Mouse (Mus musculus): ENCODE data around the gene Ly6g6f. TPM values are rescaled to one million over a fixed set of nuclear protein-coding genes. Genes with fewer than 3 reads are reported as not detected.
A peak's percentile ranks its signal among the peaks of the same experiment; 100 is the strongest.

Ly6g6f gene
- polyA plus RNA-seq, 1 experiment from 2014 or later: 0.17 TPM

DNA sequence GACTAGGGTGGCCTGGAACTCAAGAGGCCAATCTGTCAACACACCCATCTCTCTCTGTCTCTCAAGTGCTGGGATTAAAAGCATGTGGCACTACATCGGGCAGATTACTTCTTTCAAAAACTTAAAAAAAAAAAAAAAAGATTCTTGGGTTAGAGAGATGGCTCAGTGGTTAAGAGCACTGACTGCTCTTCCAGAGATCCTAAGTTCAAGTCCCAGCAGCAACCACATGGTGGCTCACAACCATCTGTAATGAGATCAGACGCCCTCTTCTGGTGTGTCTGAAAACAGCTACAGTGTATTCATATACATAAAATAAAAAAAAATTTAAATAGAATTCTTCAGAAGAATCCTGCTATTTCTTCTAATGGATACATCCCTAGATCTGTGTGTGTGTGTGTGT lies 2.7 kb upstream of the Ly6g6f start:
- no peak overlapping the region for H3K4me3 ChIP-seq (replicated peaks)
- H3K4me1 ChIP-seq: peaks cover 13% of the 10 kb centered on the region
- no peak overlapping the region for H3K9ac ChIP-seq
- no peak overlapping the region for H3K4me2 ChIP-seq
- H3K36me3 ChIP-seq (replicated peaks): peaks cover 17% of the 10 kb centered on the region
- H3K27me3 ChIP-seq: peaks cover 4% of the 10 kb centered on the region; the same call in 1 of the 2 replicates
- H3K27ac ChIP-seq: no peak overlapping the region
- 50% methylated on average over 2 of the region's 2 CpGs for WGBS
- ATAC-seq (ENCODE audit: low FRiP score): no peak
- H3K9me3 ChIP-seq: no peaks in the 10 kb centered on the region

GRCm38 (mm10) chr17:35083929-35084497 lies 1.4 kb downstream of the Ly6g6f start:
- no peak for ATAC-seq (ENCODE audit: low FRiP score)
- no peaks in the 10 kb centered on the region for H3K4me1 ChIP-seq
- WGBS: 90% methylated on average over 3 of the region's 3 CpGs
- no peaks in the 10 kb centered on the region for H3K9me3 ChIP-seq
- no peak overlapping the region for H3K4me3 ChIP-seq (replicated peaks)
- H3K27ac ChIP-seq: no peak overlapping the region
- no peaks in the 10 kb centered on the region for H3K36me3 ChIP-seq (replicated peaks)
- H3K9ac ChIP-seq: no peak overlapping the region
- H3K27me3 ChIP-seq: peaks cover 13% of the 10 kb centered on the region; the same call in 1 of the 2 replicates
- no peak overlapping the region for H3K4me2 ChIP-seq

DNA sequence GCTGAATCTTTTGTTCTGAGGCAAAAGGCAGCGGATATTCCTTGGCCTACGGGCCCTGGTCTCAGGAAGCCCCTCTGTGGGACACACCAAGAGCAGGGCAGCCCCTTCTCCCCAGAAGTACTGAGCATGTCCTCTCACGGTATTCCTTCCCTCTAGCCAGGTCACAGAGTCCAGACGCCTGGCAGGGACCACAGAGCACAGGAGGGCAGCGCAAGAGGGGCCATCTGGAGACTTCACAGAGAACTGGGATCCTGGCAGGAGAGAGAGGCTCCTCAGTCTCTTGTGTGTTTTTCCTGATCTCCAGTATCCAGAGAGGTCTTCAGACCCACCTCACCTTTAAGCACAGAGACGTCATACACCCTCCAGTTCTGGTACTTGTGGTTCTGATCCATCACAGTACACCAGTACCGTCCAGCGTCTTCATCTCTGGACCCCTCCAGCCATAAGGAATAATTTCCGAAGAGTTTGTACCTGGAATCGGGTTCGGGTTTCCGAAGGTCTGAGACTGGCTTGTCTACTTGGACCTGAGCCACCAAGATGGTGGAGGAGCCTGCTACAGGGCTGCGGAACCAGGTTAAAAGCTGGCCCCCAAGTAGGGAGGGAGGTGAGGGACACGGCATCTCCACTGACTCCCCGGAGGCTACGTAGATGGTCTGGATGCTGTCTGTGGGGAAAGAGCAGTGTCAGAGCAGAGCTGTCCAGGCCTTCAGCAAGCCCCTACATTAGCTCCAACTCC lies 2.4 kb downstream of the Ly6g6f start:
- no peak for ATAC-seq (ENCODE audit: low FRiP score)
- peaks cover 2% of the 10 kb centered on the region; the same call in 1 of the 2 replicates for H3K4me1 ChIP-seq
- whole genome bisulfite sequencing: 85% methylated on average over 16 of the region's 16 CpGs
- H3K4me2 ChIP-seq: no peak overlapping the region
- no peak overlapping the region for H3K4me3 ChIP-seq (replicated peaks)
- no peaks in the 10 kb centered on the region for H3K9me3 ChIP-seq
- peaks cover 20% of the 10 kb centered on the region; the same call in 1 of the 2 replicates for H3K27me3 ChIP-seq
- no peaks in the 10 kb centered on the region for H3K36me3 ChIP-seq (replicated peaks)
- no peak overlapping the region for H3K27ac ChIP-seq
- H3K9ac ChIP-seq: no peak overlapping the region

DNA sequence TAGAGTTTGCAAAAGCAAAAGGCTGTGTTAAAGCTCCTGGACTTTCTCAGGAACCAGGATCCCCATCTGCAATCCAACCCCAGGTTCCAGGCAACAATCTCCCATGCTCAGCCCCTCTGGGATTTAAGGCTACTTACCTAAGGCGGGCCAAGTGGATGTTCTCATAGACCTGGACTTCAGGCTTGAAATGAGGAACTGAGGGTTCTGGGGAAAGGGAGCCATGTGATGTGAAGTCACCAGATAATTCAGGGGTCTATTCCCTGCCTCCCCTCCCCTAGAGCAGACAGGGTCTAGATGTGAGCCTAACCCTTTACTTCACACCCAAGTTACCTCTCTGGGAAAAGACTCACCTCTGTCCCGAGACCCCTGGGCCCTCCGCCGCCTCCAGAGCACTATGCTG lies 4.7 kb downstream of the Ly6g6f start:
- ATAC-seq (ENCODE audit: low FRiP score): no peak
- no peak overlapping the region for H3K4me2 ChIP-seq
- 75% methylated on average over 4 of the region's 4 CpGs for WGBS
- H3K9ac ChIP-seq: no peak overlapping the region
- no peak overlapping the region for H3K4me3 ChIP-seq (replicated peaks)
- H3K27ac ChIP-seq: no peak overlapping the region
- H3K27me3 ChIP-seq: peaks cover 35% of the 10 kb centered on the region; the same call in 1 of the 2 replicates
- H3K36me3 ChIP-seq (replicated peaks): no peaks in the 10 kb centered on the region
- peaks cover 21% of the 10 kb centered on the region for H3K4me1 ChIP-seq
- H3K9me3 ChIP-seq: no peaks in the 10 kb centered on the region

- Histone ChIP-seq H3K27me3 (peaks cover 34% of the 10 kb centered on the region; the same call in 1 of the 2 replicates), H3K4me3 (replicated peaks) (no peak overlapping the region), H3K27ac (no peak overlapping the region), H3K4me2 (no peak overlapping the region), H3K4me1 (peaks cover 21% of the 10 kb centered on the region), H3K36me3 (replicated peaks) (no peaks in the 10 kb centered on the region), H3K9me3 (no peaks in the 10 kb centered on the region), H3K9ac (no peak overlapping the region)
- ATAC-seq (ENCODE audit: low FRiP score): no peak
- 69% methylated on average over 6 of the region's 6 CpGs for WGBS
These were observed 5.2 kb downstream of the Ly6g6f start for GRCm38 (mm10) chr17:35080248-35080647.

GRCm38 (mm10) chr17:35079778-35080177 lies 5.6 kb downstream of the Ly6g6f start:
- Histone ChIP-seq H3K4me3 (replicated peaks) (no peak overlapping the region), H3K9ac (no peak overlapping the region), H3K4me2 (no peak overlapping the region), H3K4me1 (peaks cover 21% of the 10 kb centered on the region), H3K36me3 (replicated peaks) (no peaks in the 10 kb centered on the region), H3K27ac (no peak overlapping the region), H3K27me3 (peaks cover 33% of the 10 kb centered on the region; the same call in 1 of the 2 replicates), H3K9me3 (no peaks in the 10 kb centered on the region)
- 70% methylated on average over 9 of the region's 9 CpGs for WGBS
- ATAC-seq (ENCODE audit: low FRiP score): no peak

- no peaks in the 10 kb centered on the region for H3K36me3 ChIP-seq (replicated peaks)
- H3K27me3 ChIP-seq: peaks cover 35% of the 10 kb centered on the region; the same call in 1 of the 2 replicates
- WGBS: 11% methylated on average over 14 of the region's 14 CpGs
- no peak for ATAC-seq (ENCODE audit: low FRiP score)
- H3K27ac ChIP-seq: no peak within 1 kb of the TSS
- peaks cover 21% of the 10 kb centered on the region for H3K4me1 ChIP-seq
- H3K4me2 ChIP-seq: peak within 1 kb of the TSS; percentile 39
- H3K9ac ChIP-seq: peak within 1 kb of the TSS; percentile 22; the same call in 1 of the 2 replicates
- H3K4me3 ChIP-seq (replicated peaks): peak within 1 kb of the TSS; percentile 14; the same call in 1 of the 2 replicates
- no peaks in the 10 kb centered on the region for H3K9me3 ChIP-seq
These were observed 7.6 kb downstream of the Ly6g6f start, which contains the start of gene Ly6g6d for GRCm38 (mm10) chr17:35077786-35078233. Ly6g6d (minus strand) TSS chr17:35078065.

- ATAC-seq (ENCODE audit: low FRiP score): no peak
- H3K27me3 ChIP-seq: peaks cover 33% of the 10 kb centered on the region; the same call in 1 of the 2 replicates
- no peak overlapping the region for H3K4me3 ChIP-seq (replicated peaks)
- WGBS: 41% methylated on average over 2 of the region's 2 CpGs
- peak overlapping the region; percentile 22; the same call in 1 of the 2 replicates for H3K9ac ChIP-seq
- no peaks in the 10 kb centered on the region for H3K9me3 ChIP-seq
- peaks cover 21% of the 10 kb centered on the region for H3K4me1 ChIP-seq
- H3K36me3 ChIP-seq (replicated peaks): no peaks in the 10 kb centered on the region
- no peak overlapping the region for H3K27ac ChIP-seq
- peak overlapping the region; percentile 39 for H3K4me2 ChIP-seq
These were observed 8.1 kb downstream of the Ly6g6f start for GRCm38 (mm10) chr17:35077285-35077684.

GRCm38 (mm10) chr17:35076507-35077176 lies 8.8 kb downstream of the Ly6g6f start, which contains the start of gene Ly6g6e:
Ly6g6e (plus strand) TSS chr17:35076902.
- no peaks in the 10 kb centered on the region for H3K36me3 ChIP-seq (replicated peaks)
- no peak within 1 kb of the TSS for H3K27ac ChIP-seq
- peak within 1 kb of the TSS; percentile 22; the same call in 1 of the 2 replicates for H3K9ac ChIP-seq
- peaks cover 33% of the 10 kb centered on the region; the same call in 1 of the 2 replicates for H3K27me3 ChIP-seq
- H3K4me2 ChIP-seq: peak within 1 kb of the TSS; percentile 39
- H3K4me3 ChIP-seq (replicated peaks): peak within 1 kb of the TSS; percentile 14; the same call in 1 of the 2 replicates
- peaks cover 21% of the 10 kb centered on the region for H3K4me1 ChIP-seq
- 23% methylated on average over 10 of the region's 10 CpGs for WGBS
- ATAC-seq (ENCODE audit: low FRiP score): no peak
- no peaks in the 10 kb centered on the region for H3K9me3 ChIP-seq

DNA sequence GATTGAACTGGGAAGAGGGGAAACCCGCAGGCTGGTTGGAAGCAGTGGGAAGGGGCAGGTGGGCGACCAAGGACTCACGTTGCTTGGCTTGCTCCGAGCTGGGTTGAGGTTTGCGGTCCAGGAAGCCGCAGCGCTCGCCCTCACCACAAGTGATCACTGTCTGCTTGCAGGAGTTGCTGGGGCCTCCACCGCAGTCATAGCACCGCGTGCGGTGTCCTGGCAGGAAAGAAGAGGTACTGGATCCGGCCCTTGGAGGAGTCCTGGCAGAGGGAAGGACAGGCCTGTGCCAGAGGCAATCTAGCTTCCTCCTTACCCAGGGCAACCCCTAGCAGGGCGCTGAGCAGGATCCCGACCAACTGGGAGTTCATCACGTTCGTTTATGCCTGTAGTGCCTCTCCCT lies 11.3 kb downstream of the Ly6g6f start:
- 65% methylated on average over 17 of the region's 17 CpGs for whole genome bisulfite sequencing

DNA sequence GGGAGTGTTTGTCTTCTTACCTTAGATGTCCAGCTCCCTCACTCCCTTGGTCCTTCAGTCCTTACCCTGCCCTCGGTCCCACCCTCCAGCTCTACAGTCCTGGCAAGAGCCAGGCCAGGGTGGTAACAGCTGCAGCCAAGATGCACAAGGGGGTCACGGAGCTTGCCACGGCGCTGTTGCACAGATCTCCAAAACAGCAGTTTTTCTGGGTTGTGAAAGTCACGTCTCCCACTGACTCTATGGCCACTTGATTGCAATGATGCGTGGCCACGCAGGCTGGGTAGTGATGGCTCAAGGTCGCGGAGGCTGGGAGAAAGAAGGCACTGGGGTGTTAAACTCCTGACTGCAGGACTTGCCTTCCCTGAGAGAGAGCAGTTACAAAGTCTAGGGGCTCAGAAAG lies 14.0 kb downstream of the Ly6g6f start:
- H3K27me3 ChIP-seq: peaks cover 29% of the 10 kb centered on the region
- 88% methylated on average over 9 of the region's 9 CpGs for WGBS
- no peak overlapping the region for H3K4me2 ChIP-seq
- no peaks in the 10 kb centered on the region for H3K36me3 ChIP-seq (replicated peaks)
- peaks cover 4% of the 10 kb centered on the region for H3K4me1 ChIP-seq
- no peak overlapping the region for H3K9ac ChIP-seq
- no peak overlapping the region for H3K4me3 ChIP-seq (replicated peaks)
- H3K9me3 ChIP-seq: no peaks in the 10 kb centered on the region
- ATAC-seq (ENCODE audit: low FRiP score): no peak
- no peak overlapping the region for H3K27ac ChIP-seq

More for the DNA sequence above, 11.3 kb downstream of the Ly6g6f start:
- ATAC-seq (ENCODE audit: low FRiP score): no peak
- Histone ChIP-seq H3K9me3 (no peaks in the 10 kb centered on the region), H3K4me2 (no peak overlapping the region), H3K4me3 (replicated peaks) (no peak overlapping the region), H3K27ac (no peak overlapping the region), H3K4me1 (peaks cover 21% of the 10 kb centered on the region), H3K9ac (no peak overlapping the region), H3K36me3 (replicated peaks) (no peaks in the 10 kb centered on the region), H3K27me3 (peaks cover 36% of the 10 kb centered on the region)

Data from forebrain, embryonic 12.5 days (tissue).